Mouse (Mus musculus) lung, postnatal 0 days (tissue): ENCODE measurements at regions not wholly inside any gene's neighbourhood (a gene's known extent, or its start where the extent isn't known, plus 50 kb on each side); places are given as distances from the start of the nearest gene placed in this dataset.

Experiments
- ATAC-seq: fragments of 200-750 bp; cut with Nextera tagmentation; 2 replicates; pipeline ENCODE4 v1.8.0; 2017; ENCODE audit warnings: moderate library complexity
- DNase-seq: peaks from one replicate; pipeline ENCODE4 v3.0.0-alpha.2; 2016; ENCODE audit warnings: low spot score
- H3K27ac ChIP-seq: fragments of 300-500 bp; sonication (generic); 2 replicates; pipeline ENCODE4 v1.5.1; 2014; ENCODE audit warnings: antibody characterized with exemption, mild to moderate bottlenecking, low read length, mixed read lengths
- H3K27me3 ChIP-seq: fragments of 300-500 bp; sonication (generic); replicated peaks from 2 replicates; pipeline ENCODE4 v1.6.1; 2014; ENCODE audit warnings: low read length, mixed read lengths; ENCODE audit not compliant: insufficient read depth
- H3K36me3 ChIP-seq: fragments of 300-500 bp; sonication (generic); 2 replicates; pipeline ENCODE4 v1.6.1; 2014; ENCODE audit warnings: low read length, mixed read lengths; ENCODE audit not compliant: insufficient read depth
- H3K4me1 ChIP-seq: fragments of 300-500 bp; sonication (generic); 2 replicates; pipeline ENCODE4 v1.6.1; 2014; ENCODE audit warnings: antibody characterized with exemption, low read depth, low read length, mixed read lengths; ENCODE audit not compliant: insufficient read depth
- H3K4me2 ChIP-seq: fragments of 300-500 bp; sonication (generic); replicated peaks from 2 replicates; pipeline ENCODE4 v1.6.1; 2014; ENCODE audit warnings: low read depth, mild to moderate bottlenecking, low read length, moderate library complexity, mixed read lengths
- H3K4me3 ChIP-seq: fragments of 300-500 bp; sonication (generic); 2 replicates; pipeline ENCODE4 v1.5.1; 2014; ENCODE audit warnings: low read depth, low read length
- H3K9ac ChIP-seq: fragments of 300-500 bp; sonication (generic); replicated peaks from 2 replicates; pipeline ENCODE4 v1.6.1; 2014; ENCODE audit warnings: low read depth, mild to moderate bottlenecking
- H3K9me3 ChIP-seq: fragments of 300-500 bp; sonication (generic); 2 replicates; pipeline ENCODE4 v1.6.1; 2016; ENCODE audit warnings: low read length, mixed read lengths
- CTCF ChIP-seq: IDR thresholded peaks from 2 replicates; pipeline ENCODE4 v1.5.1; 2016; ENCODE audit warnings: antibody characterized with exemption, mild to moderate bottlenecking
- EP300 ChIP-seq: IDR thresholded peaks from 2 replicates; pipeline ENCODE4 v1.6.1; 2016; ENCODE audit warnings: antibody characterized with exemption, mild to moderate bottlenecking, control low read depth
- WGBS: fragments of 180-500 bp; shearing (Covaris S2); extraction: QIAGEN DNeasy Blood & Tissue Kit; methylation state at CpG from one replicate; pipeline ENCODE4 v1.1.7; 2014; 5-methylcytosine and 5-hydroxymethylcytosine counted together

DNA sequence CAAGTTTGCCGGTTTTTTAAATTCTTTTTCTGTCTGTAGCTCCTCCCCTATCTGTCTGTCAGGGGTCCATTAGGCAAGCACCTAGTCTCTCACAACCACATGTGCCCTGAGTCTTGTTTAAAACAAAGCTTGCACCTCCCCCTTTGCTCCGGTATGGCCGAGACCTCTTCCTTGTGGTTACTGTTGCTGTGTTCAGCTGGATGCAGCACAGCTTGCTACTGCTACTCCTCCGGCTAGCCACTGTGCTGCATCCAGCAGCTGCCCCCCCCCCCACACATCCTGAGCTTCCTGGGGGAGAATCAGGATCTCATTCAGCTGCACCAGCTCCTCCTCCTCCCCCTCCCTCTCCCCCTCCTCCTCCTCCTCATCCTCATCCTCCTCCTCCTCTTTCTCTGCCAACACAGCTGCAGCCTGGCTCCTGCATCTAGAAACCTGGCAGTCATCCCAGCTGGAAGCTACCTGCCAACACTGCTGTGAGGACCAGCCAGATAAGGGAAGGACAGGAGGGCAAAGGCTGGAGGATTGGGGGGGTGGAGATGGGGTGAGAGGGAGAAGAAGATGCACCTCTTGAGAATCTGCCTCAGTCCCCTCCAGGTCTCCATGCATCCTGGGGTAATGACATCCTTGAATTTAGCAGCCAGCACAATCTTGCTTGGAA is 114.8 kb upstream of the Tmem260 start:
- H3K27ac ChIP-seq, result no peak overlapping the region
- no peaks in the 10 kb centered on the region for H3K27me3 ChIP-seq

GRCm38 (mm10) chr14:48331623-48332000 is 114.3 kb upstream of the Tmem260 start:
- H3K27me3 ChIP-seq, result no peaks in the 10 kb centered on the region

More for the DNA sequence above, 114.8 kb upstream of the Tmem260 start:
- TF ChIP-seq CTCF, result no peak
- no peak for TF ChIP-seq EP300
- WGBS, result 0% methylated on average over 4 of the region's 4 CpGs
- Histone ChIP-seq H3K36me3 (no peaks in the 10 kb centered on the region), H3K4me1 (peaks cover 11% of the 10 kb centered on the region; the same call in 1 of the 2 replicates), H3K4me2 (no peak overlapping the region), H3K4me3 (no peak overlapping the region), H3K9ac (no peak overlapping the region), H3K9me3 (no peaks in the 10 kb centered on the region)
- ATAC-seq (peak; percentile 32; the same call in 1 of the 2 replicates), DNase-seq (no peak)

GRCm38 (mm10) chr14:48332193-48332592 is 113.7 kb upstream of the Tmem260 start:
- H3K4me1 ChIP-seq, result peaks cover 11% of the 10 kb centered on the region; the same call in 1 of the 2 replicates
- no peak overlapping the region for H3K9ac ChIP-seq
- DNase-seq (no peak), ATAC-seq (no peak; the same call in 1 of the 2 replicates)
- H3K4me3 ChIP-seq, result no peak overlapping the region
- H3K4me2 ChIP-seq, result no peak overlapping the region
- 16% methylated on average over 2 of the region's 2 CpGs for WGBS
- TF ChIP-seq EP300, result no peak
- TF ChIP-seq CTCF, result no peak
- no peaks in the 10 kb centered on the region for H3K27me3 ChIP-seq
- no peak overlapping the region for H3K27ac ChIP-seq
- H3K36me3 ChIP-seq, result no peaks in the 10 kb centered on the region
- no peaks in the 10 kb centered on the region for H3K9me3 ChIP-seq

More at GRCm38 (mm10) chr14:48331623-48332000, 114.3 kb upstream of the Tmem260 start:
- WGBS, result 74% methylated on average over 2 of the region's 2 CpGs
- peaks cover 11% of the 10 kb centered on the region; the same call in 1 of the 2 replicates for H3K4me1 ChIP-seq
- H3K36me3 ChIP-seq, result no peaks in the 10 kb centered on the region
- DNase-seq (no peak), ATAC-seq (no peak)
- H3K9me3 ChIP-seq, result no peaks in the 10 kb centered on the region
- H3K4me2 ChIP-seq, result no peak overlapping the region
- no peak overlapping the region for H3K27ac ChIP-seq
- TF ChIP-seq CTCF, result no peak
- no peak for TF ChIP-seq EP300
- no peak overlapping the region for H3K4me3 ChIP-seq
- no peak overlapping the region for H3K9ac ChIP-seq

DNA sequence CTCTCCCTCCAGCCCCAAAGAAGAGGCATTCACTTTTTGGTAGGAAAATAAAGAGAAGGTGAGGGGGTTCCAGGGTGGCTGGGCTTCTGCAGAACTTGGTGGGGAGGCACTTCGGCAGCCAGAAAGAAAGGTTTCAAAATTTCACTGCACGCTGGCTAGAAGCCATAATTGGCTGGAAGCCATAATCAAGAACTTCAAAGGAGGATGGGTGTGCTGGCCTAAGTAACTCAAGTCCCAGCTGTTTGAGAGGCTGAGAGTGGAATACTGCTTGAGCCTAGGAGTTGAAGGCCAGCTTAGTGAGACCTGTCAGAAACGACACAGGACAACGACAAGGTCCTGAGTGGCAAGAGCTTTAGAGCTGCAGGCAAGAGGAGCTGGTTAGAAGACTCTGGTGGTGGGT is 113.3 kb upstream of the Tmem260 start:
- ATAC-seq (peak; percentile 83), DNase-seq (peak; percentile 80)
- Histone ChIP-seq H3K36me3 (no peaks in the 10 kb centered on the region), H3K9ac (no peak overlapping the region), H3K4me2 (no peak overlapping the region), H3K4me3 (no peak overlapping the region), H3K9me3 (no peaks in the 10 kb centered on the region), H3K4me1 (peaks cover 11% of the 10 kb centered on the region; the same call in 1 of the 2 replicates), H3K27ac (no peak overlapping the region), H3K27me3 (no peaks in the 10 kb centered on the region)
- 13% methylated on average over 4 of the region's 4 CpGs for WGBS
- TF ChIP-seq EP300, result no peak
- TF ChIP-seq CTCF, result no peak

DNA sequence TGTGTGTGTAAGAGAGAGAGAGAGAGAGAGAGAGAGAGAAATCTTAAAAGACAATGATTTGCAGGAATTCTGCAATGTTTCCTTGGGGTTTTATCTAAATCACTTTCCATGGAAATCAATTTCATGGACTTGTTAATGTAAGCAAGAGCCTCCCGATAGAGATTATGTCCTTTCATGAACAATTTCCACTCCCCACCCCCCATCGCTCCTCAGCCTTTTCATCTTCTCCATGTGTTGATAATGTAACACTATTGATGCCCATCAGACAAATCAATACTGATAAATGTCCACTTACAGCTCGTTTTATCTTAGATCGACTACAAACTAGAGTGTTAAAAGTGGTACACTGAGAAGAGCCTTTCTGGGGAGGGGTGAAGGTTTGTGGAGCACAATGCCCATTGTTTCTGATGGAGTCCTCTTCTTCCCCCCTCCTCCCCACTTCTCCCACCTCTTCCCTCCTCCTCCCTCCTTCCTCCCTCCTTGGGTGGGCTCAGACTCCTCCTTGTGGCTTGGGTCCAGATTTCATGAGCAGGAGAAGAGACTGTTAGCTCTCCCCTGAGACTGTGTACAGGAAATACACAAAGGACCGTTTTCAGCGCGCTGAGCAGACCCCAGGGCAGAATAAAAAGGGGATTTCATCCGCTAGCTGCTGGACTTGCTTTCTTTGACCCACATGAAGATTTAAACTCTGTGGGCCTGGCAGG is 111.7 kb upstream of the Tmem260 start:
- no peak overlapping the region for H3K27ac ChIP-seq
- no peaks in the 10 kb centered on the region for H3K27me3 ChIP-seq
- WGBS, result 24% methylated on average over 8 of the region's 8 CpGs
- no peak for ATAC-seq
- no peak for DNase-seq
- no peaks in the 10 kb centered on the region for H3K9me3 ChIP-seq
- no peaks in the 10 kb centered on the region for H3K36me3 ChIP-seq
- H3K9ac ChIP-seq, result no peak overlapping the region
- no peak overlapping the region for H3K4me3 ChIP-seq
- H3K4me1 ChIP-seq, result peaks cover 11% of the 10 kb centered on the region; the same call in 1 of the 2 replicates
- peak; percentile 13; the same call in 1 of the 2 replicates for TF ChIP-seq CTCF
- TF ChIP-seq EP300, result no peak
- no peak overlapping the region for H3K4me2 ChIP-seq

GRCm38 (mm10) chr14:48339434-48339833 is 106.5 kb upstream of the Tmem260 start:
- no peak for TF ChIP-seq EP300
- peak; percentile 52 for TF ChIP-seq CTCF
- Histone ChIP-seq H3K36me3 (no peaks in the 10 kb centered on the region), H3K4me3 (no peak overlapping the region), H3K4me1 (no peaks in the 10 kb centered on the region), H3K4me2 (no peak overlapping the region), H3K27me3 (no peaks in the 10 kb centered on the region), H3K27ac (no peak overlapping the region), H3K9ac (no peak overlapping the region), H3K9me3 (no peaks in the 10 kb centered on the region)
- no peak for ATAC-seq
- DNase-seq, result no peak
- WGBS, result 80% methylated on average over 4 of the region's 4 CpGs
